Mouse (Mus musculus) CH12.LX (cell line): ENCODE data around the gene C1qtnf7. TPM values are rescaled to one million over a fixed set of nuclear protein-coding genes. Genes with fewer than 3 reads are reported as not detected.

Experiments used
- polyA plus RNA-seq: library from polyadenylated mRNA; unstranded; fragments of >175 nt; gene quantifications from 2 replicates; pipeline ENCODE4 v1.2.1, GENCODE M21; 2012; ENCODE audit warnings: low read depth; ENCODE audit not compliant: insufficient read length
- total RNA-seq, 2 experiments: library from RNA; depleted of rRNA; stranded (reverse); fragments of 300-350 nt in 1 of 2; fragments of >200 nt in 1 of 2; gene quantifications; 2 replicates each; pipeline ENCODE4 v1.2.3; 2012 to 2014

Gene C1qtnf7
- total and polyA plus RNA-seq, 3 experiments, result not detected

Other genes starting within 250 kb of the C1qtnf7 start
- 0.04 TPM in 2 replicates for gene Cc2d2a, start 146.8 kb downstream of the C1qtnf7 start, total RNA-seq (2012; rRNA removed)
- gene Cc2d2a, start 146.8 kb downstream of the C1qtnf7 start, total RNA-seq (2014; rRNA removed), result 0.12 TPM in 1 of 2 replicates, not detected in the other
- not detected in 2 replicates for gene Cc2d2a, start 146.8 kb downstream of the C1qtnf7 start, polyA plus RNA-seq